Mouse (Mus musculus) liver, postnatal 0 days (tissue): ENCODE measurements around the gene Arl2. TPM values are rescaled to one million over a fixed set of nuclear protein-coding genes. Genes with fewer than 3 reads are reported as not detected.
"Not testable (repeated sequence)": the region's sequence is repeated elsewhere in the genome, so short reads cannot be mapped to it uniquely, and the experiment has no call there.

Experiments used
- ATAC-seq: fragments of 200-750 bp; cut with Nextera tagmentation; 2 replicates; pipeline ENCODE4 v1.8.0; 2017; ENCODE audit warnings: mild to moderate bottlenecking, moderate library complexity
- DNase-seq: peaks from one replicate; pipeline ENCODE4 v3.0.0-alpha.2; 2016
- H3K27ac ChIP-seq: fragments of 300-500 bp; sonication (generic); 2 replicates; pipeline ENCODE4 v1.5.1; 2014; ENCODE audit warnings: antibody characterized with exemption, moderate library complexity, mild to moderate bottlenecking, low read depth
- H3K27me3 ChIP-seq: fragments of 300-500 bp; sonication (generic); 2 replicates; pipeline ENCODE4 v1.6.1; 2014; ENCODE audit warnings: low read length, control low read depth, mixed read lengths; ENCODE audit not compliant: insufficient read depth
- H3K36me3 ChIP-seq: fragments of 300-500 bp; sonication (generic); replicated peaks from 2 replicates; pipeline ENCODE4 v1.6.1; 2014; ENCODE audit warnings: mild to moderate bottlenecking, control low read depth, low read length, moderate library complexity, mixed read lengths; ENCODE audit not compliant: insufficient read depth
- H3K4me1 ChIP-seq: fragments of 300-500 bp; sonication (generic); 2 replicates; pipeline ENCODE4 v1.6.1; 2014; ENCODE audit warnings: antibody characterized with exemption, mild to moderate bottlenecking, control low read depth; ENCODE audit not compliant: insufficient read depth
- H3K4me2 ChIP-seq: fragments of 300-500 bp; sonication (generic); 2 replicates; pipeline ENCODE4 v1.6.1; 2014; ENCODE audit warnings: low read depth, mild to moderate bottlenecking, low read length, moderate library complexity, mixed read lengths
- H3K4me3 ChIP-seq: fragments of 300-500 bp; sonication (generic); 2 replicates; pipeline ENCODE4 v1.5.1; 2014; ENCODE audit warnings: low read depth, low read length
- H3K9ac ChIP-seq: fragments of 300-500 bp; sonication (generic); replicated peaks from 2 replicates; pipeline ENCODE4 v1.6.1; 2014; ENCODE audit warnings: mild to moderate bottlenecking, moderate library complexity
- H3K9me3 ChIP-seq: fragments of 300-500 bp; sonication (generic); 2 replicates; pipeline ENCODE4 v1.6.1; 2016; ENCODE audit warnings: mild to moderate bottlenecking, control low read depth, low read length, mixed read lengths
- CTCF ChIP-seq: sonication (generic); IDR thresholded peaks from 2 replicates; pipeline ENCODE4 v1.5.1; 2016; ENCODE audit warnings: antibody characterized with exemption, low read depth
- EP300 ChIP-seq: IDR thresholded peaks from 2 replicates; pipeline ENCODE4 v1.6.1; 2016; ENCODE audit warnings: antibody characterized with exemption, low read depth, mild to moderate bottlenecking
- WGBS: fragments of 180-500 bp; shearing (Covaris S2); extraction: QIAGEN DNeasy Blood & Tissue Kit; methylation state at CpG from one replicate; pipeline ENCODE4 v1.1.7; 2014; ENCODE audit not compliant: insufficient replicate concordance; 5-methylcytosine and 5-hydroxymethylcytosine counted together
- polyA plus RNA-seq: library from polyadenylated mRNA; unstranded; fragments of >200 nt; fragmentation: Nextera tagmentation; extraction: Ambion mirVana; gene quantifications from 2 replicates; pipeline ENCODE4 v1.2.1, GENCODE M21; 2015

Arl2 gene
- polyA plus RNA-seq, 1 experiment from 2014 or later = 20.5 TPM

- peak; percentile 94 for ATAC-seq
- WGBS = under 1% methylated on average over 47 of the region's 68 CpGs
- Histone ChIP-seq H3K9ac (peak within 1 kb of the TSS; percentile 75), H3K27me3 (no peaks in the 10 kb centered on the region), H3K27ac (peak within 1 kb of the TSS; percentile 94), H3K4me1 (peaks cover 8% of the 10 kb centered on the region), H3K4me3 (peak within 1 kb of the TSS; percentile 57), H3K9me3 (no peaks in the 10 kb centered on the region), H3K4me2 (peak within 1 kb of the TSS; percentile 83), H3K36me3 (0 out of 2 replicates have a peak, but pooled peaks cover 4% of the 10 kb centered on the region)
- DNase-seq = peak; percentile 94
- TF ChIP-seq EP300 = 0 out of 2 replicates have a peak, but pooled peaks have one; percentile 74
- peak; percentile 91 for TF ChIP-seq CTCF
Observed at GRCm38 (mm10) chr19:6140678-6141393, 512 bp downstream of the Arl2 start, which contains the start of gene Batf2. TSS of gene Batf2 (plus strand) at chr19:6140983.

- no peak; the same call in 1 of the 2 replicates for ATAC-seq
- no peak for TF ChIP-seq CTCF
- TF ChIP-seq EP300 = no peak
- Histone ChIP-seq H3K27me3 (no peaks in the 10 kb centered on the region), H3K36me3 (0 out of 2 replicates have a peak, but pooled peaks cover 7% of the 10 kb centered on the region), H3K9me3 (no peaks in the 10 kb centered on the region), H3K4me3 (peak overlapping the region; percentile 57), H3K4me1 (peaks cover 8% of the 10 kb centered on the region), H3K4me2 (peak overlapping the region; percentile 83), H3K9ac (peak overlapping the region; percentile 75), H3K27ac (peak overlapping the region; percentile 94)
- 6% methylated on average over 16 of the region's 16 CpGs for WGBS
- DNase-seq = no peak
Observed at GRCm38 (mm10) chr19:6140374-6140677, 1.0 kb downstream of the Arl2 start.

- H3K9ac ChIP-seq = peak overlapping the region; percentile 75
- peak overlapping the region; percentile 57; the same call in 1 of the 2 replicates for H3K4me3 ChIP-seq
- no peak for ATAC-seq
Observed at GRCm38 (mm10) chr19:6139701-6140100, 1.6 kb downstream of the Arl2 start.

GRCm38 (mm10) chr19:6136397-6136796, 5.0 kb downstream of the Arl2 start:
- H3K36me3 ChIP-seq = 0 out of 2 replicates have a peak, but pooled peaks cover 9% of the 10 kb centered on the region
- H3K4me1 ChIP-seq = peaks cover 26% of the 10 kb centered on the region
- H3K9me3 ChIP-seq = no peaks in the 10 kb centered on the region
- ATAC-seq = no peak
- no peak overlapping the region for H3K9ac ChIP-seq
- H3K4me2 ChIP-seq = no peak overlapping the region
- no peak overlapping the region for H3K27ac ChIP-seq
- H3K27me3 ChIP-seq = no peaks in the 10 kb centered on the region
- TF ChIP-seq EP300 = no peak
- no peak for TF ChIP-seq CTCF
- DNase-seq = no peak
- H3K4me3 ChIP-seq = no peak overlapping the region
- WGBS = 81% methylated on average over 3 of the region's 3 CpGs

More at GRCm38 (mm10) chr19:6139701-6140100, 1.6 kb downstream of the Arl2 start:
- DNase-seq = no peak
- Histone ChIP-seq H3K4me1 (peaks cover 8% of the 10 kb centered on the region), H3K27ac (no peak overlapping the region), H3K4me2 (peak overlapping the region; percentile 83), H3K36me3 (0 out of 2 replicates have a peak, but pooled peaks cover 7% of the 10 kb centered on the region), H3K27me3 (no peaks in the 10 kb centered on the region), H3K9me3 (no peaks in the 10 kb centered on the region)
- 92% methylated on average over 6 of the region's 6 CpGs for WGBS
- TF ChIP-seq CTCF = no peak
- TF ChIP-seq EP300 = no peak

GRCm38 (mm10) chr19:6133197-6133596, 8.2 kb downstream of the Arl2 start:
- peak overlapping the region; percentile 13; the same call in 1 of the 2 replicates for H3K4me3 ChIP-seq
- H3K9ac ChIP-seq, H3K27me3 ChIP-seq, DNase-seq, H3K36me3 ChIP-seq, H3K9me3 ChIP-seq: not testable (repeated sequence)
- peak overlapping the region; percentile 60 for H3K4me2 ChIP-seq
- peak overlapping the region; percentile 72 for H3K27ac ChIP-seq
- WGBS = 57% methylated on average over 1 of the region's 1 CpGs
- peaks cover 33% of the 10 kb centered on the region for H3K4me1 ChIP-seq
- ATAC-seq = peak; percentile 46

GRCm38 (mm10) chr19:6132171-6132827, 9.0 kb downstream of the Arl2 start:
- peak overlapping the region; percentile 72 for H3K27ac ChIP-seq
- TF ChIP-seq EP300 (peak; percentile 90), CTCF (no peak)
- 55% methylated on average over 7 of the region's 7 CpGs for WGBS
- peak; percentile 53 for ATAC-seq
- DNase-seq = peak; percentile 43
- peak overlapping the region; percentile 20; the same call in 1 of the 2 replicates for H3K4me3 ChIP-seq
- 0 out of 2 replicates have a peak, but pooled peaks cover 9% of the 10 kb centered on the region for H3K36me3 ChIP-seq
- H3K4me1 ChIP-seq = peaks cover 33% of the 10 kb centered on the region
- 0 out of 2 replicates have a peak overlapping the region, but pooled peaks have one; percentile 10 for H3K9ac ChIP-seq
- no peaks in the 10 kb centered on the region for H3K27me3 ChIP-seq
- H3K4me2 ChIP-seq = peak overlapping the region; percentile 60
- no peaks in the 10 kb centered on the region for H3K9me3 ChIP-seq

GRCm38 (mm10) chr19:6130414-6131128, 10.8 kb downstream of the Arl2 start:
- peaks cover 33% of the 10 kb centered on the region for H3K4me1 ChIP-seq
- DNase-seq, H3K4me3 ChIP-seq, H3K36me3 ChIP-seq, ATAC-seq, H3K9me3 ChIP-seq, H3K9ac ChIP-seq, H3K27me3 ChIP-seq, H3K27ac ChIP-seq: not testable (repeated sequence)
- 69% methylated on average over 7 of the region's 7 CpGs for WGBS
- peak overlapping the region; percentile 60; the same call in 1 of the 2 replicates for H3K4me2 ChIP-seq
